Mouse (Mus musculus) adrenal gland, postnatal 10 days (tissue): ENCODE measurements around the gene 2010111I01Rik. TPM values are rescaled to one million over a fixed set of nuclear protein-coding genes. Genes with fewer than 3 reads are reported as not detected.
"Not testable (repeated sequence)": the region's sequence is repeated elsewhere in the genome, so short reads cannot be mapped to it uniquely, and the experiment has no call there.

Experiments used
- DNase-seq: peaks from one replicate; pipeline ENCODE4 v3.0.0; 2021; ENCODE audit warnings: mixed read lengths
- total RNA-seq, 2 experiments: library from RNA; stranded (reverse); gene quantifications; 2 replicates each; pipeline ENCODE4 v1.2.3; 2021

The 2010111I01Rik gene
- total RNA-seq, 2 experiments from 2014 or later: 57.3 to 99.7 TPM

- DNase-seq: no peak
Observed at GRCm38 (mm10) chr13:62955997-62956396, 8.7 kb upstream of the 2010111I01Rik start.

- no peak for DNase-seq
Observed at GRCm38 (mm10) chr13:62956776-62957175, 7.9 kb upstream of the 2010111I01Rik start.

- DNase-seq: no peak
Observed at GRCm38 (mm10) chr13:62963358-62963757, 1.3 kb upstream of the 2010111I01Rik start.

GRCm38 (mm10) chr13:62968223-62968622 is 3.5 kb downstream of the 2010111I01Rik start:
- DNase-seq: no peak

- peak; percentile 19 for DNase-seq
Observed at GRCm38 (mm10) chr13:62970515-62971269, 6.0 kb downstream of the 2010111I01Rik start.

GRCm38 (mm10) chr13:62972403-62972802 is 7.7 kb downstream of the 2010111I01Rik start:
- no peak for DNase-seq

GRCm38 (mm10) chr13:62973111-62973510 is 8.4 kb downstream of the 2010111I01Rik start:
- DNase-seq: no peak

GRCm38 (mm10) chr13:62978104-62978503 is 13.4 kb downstream of the 2010111I01Rik start:
- DNase-seq: peak; percentile 23

- DNase-seq: no peak
Observed at GRCm38 (mm10) chr13:62978784-62979183, 14.1 kb downstream of the 2010111I01Rik start.

GRCm38 (mm10) chr13:62979215-62979614 is 14.5 kb downstream of the 2010111I01Rik start:
- DNase-seq: no peak

GRCm38 (mm10) chr13:62980131-62980530 is 15.4 kb downstream of the 2010111I01Rik start:
- DNase-seq: no peak

GRCm38 (mm10) chr13:62984485-62984884 is 19.8 kb downstream of the 2010111I01Rik start:
- no peak for DNase-seq

GRCm38 (mm10) chr13:62989891-62990490 is 25.3 kb downstream of the 2010111I01Rik start:
- no peak for DNase-seq

- DNase-seq: no peak
Observed at GRCm38 (mm10) chr13:62993543-62994477, 29.1 kb downstream of the 2010111I01Rik start.

- no peak for DNase-seq
Observed at GRCm38 (mm10) chr13:62996767-62997166, 32.1 kb downstream of the 2010111I01Rik start.

GRCm38 (mm10) chr13:63007491-63007890 is 42.8 kb downstream of the 2010111I01Rik start:
- not testable (repeated sequence) for DNase-seq

- DNase-seq: no peak
Observed at GRCm38 (mm10) chr13:63010345-63011090, 45.8 kb downstream of the 2010111I01Rik start.

GRCm38 (mm10) chr13:63014353-63014752 is 49.7 kb downstream of the 2010111I01Rik start:
- no peak for DNase-seq

- no peak for DNase-seq
Observed at GRCm38 (mm10) chr13:63015362-63015761, 50.7 kb downstream of the 2010111I01Rik start.

GRCm38 (mm10) chr13:63016056-63016455 is 51.4 kb downstream of the 2010111I01Rik start:
- no peak for DNase-seq
